Mouse (Mus musculus): ENCODE data around the gene Mrnip.

GRCm38 (mm10) chr11:50147267-50147957 is 26.8 kb upstream of the Mrnip start:
- no peak for TF ChIP-seq CTCF (IDR thresholded peaks at IDR 0.05)
- peak; percentile 89 for TF ChIP-seq EP300 (IDR thresholded peaks at IDR 0.05; ENCODE audit: insufficient read depth, low read depth, low read length)
- TF ChIP-seq POLR2A (IDR thresholded peaks at IDR 0.05; ENCODE audit: insufficient read depth, low read depth, low read length), result peak; percentile 24; the same call in 1 of the 2 replicates

Data from heart, adult 2 months (tissue).